Mouse (Mus musculus) liver, embryonic 11.5 days (tissue): Measurements from ENCODE around the gene Gm37240. TPM values are rescaled to one million over a fixed set of nuclear protein-coding genes. Genes with fewer than 3 reads are reported as not detected.

ENCODE experiments used
- ATAC-seq: fragments of 200-750 bp; cut with Nextera tagmentation; replicated peaks from 2 replicates; pipeline ENCODE4 v1.8.0; 2017; ENCODE audit warnings: moderate number of reproducible peaks, mild to moderate bottlenecking, moderate TSS enrichment, moderate library complexity; ENCODE audit not compliant: low FRiP score
- DNase-seq: peaks from one replicate; pipeline ENCODE4 v3.0.0-alpha.2; 2017; ENCODE audit warnings: low spot score
- H3K27ac ChIP-seq: fragments of 300-500 bp; sonication (generic); 2 replicates; pipeline ENCODE4 v1.5.1; 2014; ENCODE audit warnings: mild to moderate bottlenecking, low read depth, low read length, control low read depth
- H3K27me3 ChIP-seq: fragments of 300-500 bp; sonication (generic); replicated peaks from 2 replicates; pipeline ENCODE4 v1.6.1; 2014; ENCODE audit warnings: low read length, mixed read lengths; ENCODE audit not compliant: control insufficient read depth, insufficient read depth
- H3K36me3 ChIP-seq: fragments of 300-500 bp; sonication (generic); 2 replicates; pipeline ENCODE4 v1.6.1; 2014; ENCODE audit warnings: mild to moderate bottlenecking, low read length, moderate library complexity, mixed read lengths; ENCODE audit not compliant: control insufficient read depth, insufficient read depth
- H3K4me1 ChIP-seq: fragments of 300-500 bp; sonication (generic); replicated peaks from 2 replicates; pipeline ENCODE4 v1.6.1; 2014; ENCODE audit warnings: low read length, mixed read lengths; ENCODE audit not compliant: control insufficient read depth, insufficient read depth
- H3K4me2 ChIP-seq: fragments of 300-500 bp; sonication (generic); 2 replicates; pipeline ENCODE4 v1.6.1; 2014; ENCODE audit warnings: mild to moderate bottlenecking, control low read depth, moderate library complexity
- H3K4me3 ChIP-seq: fragments of 300-500 bp; sonication (generic); 2 replicates; pipeline ENCODE4 v1.5.1; 2014; ENCODE audit warnings: low read depth, low read length, control low read depth
- H3K9ac ChIP-seq: fragments of 300-500 bp; sonication (generic); 2 replicates; pipeline ENCODE4 v1.6.1; 2014; ENCODE audit warnings: low read depth, low read length, control low read depth
- H3K9me3 ChIP-seq: fragments of 300-500 bp; sonication (generic); 2 replicates; pipeline ENCODE4 v1.6.1; 2016; ENCODE audit warnings: low read length, inconsistent platforms, mixed read lengths; ENCODE audit not compliant: control insufficient read depth
- WGBS: fragments of 180-500 bp; shearing (Covaris S2); extraction: QIAGEN DNeasy Blood & Tissue Kit; methylation state at CpG from one replicate; pipeline ENCODE4 v1.1.7; 2014; 5-methylcytosine and 5-hydroxymethylcytosine counted together
- polyA plus RNA-seq: library from polyadenylated mRNA; unstranded; fragments of >200 nt; fragmentation: Nextera tagmentation; extraction: Ambion mirVana; gene quantifications from 2 replicates; pipeline ENCODE4 v1.2.1, GENCODE M21; 2014

The Gm37240 gene
- polyA plus RNA-seq, 1 experiment from 2014 or later, result 1.6 TPM

DNA sequence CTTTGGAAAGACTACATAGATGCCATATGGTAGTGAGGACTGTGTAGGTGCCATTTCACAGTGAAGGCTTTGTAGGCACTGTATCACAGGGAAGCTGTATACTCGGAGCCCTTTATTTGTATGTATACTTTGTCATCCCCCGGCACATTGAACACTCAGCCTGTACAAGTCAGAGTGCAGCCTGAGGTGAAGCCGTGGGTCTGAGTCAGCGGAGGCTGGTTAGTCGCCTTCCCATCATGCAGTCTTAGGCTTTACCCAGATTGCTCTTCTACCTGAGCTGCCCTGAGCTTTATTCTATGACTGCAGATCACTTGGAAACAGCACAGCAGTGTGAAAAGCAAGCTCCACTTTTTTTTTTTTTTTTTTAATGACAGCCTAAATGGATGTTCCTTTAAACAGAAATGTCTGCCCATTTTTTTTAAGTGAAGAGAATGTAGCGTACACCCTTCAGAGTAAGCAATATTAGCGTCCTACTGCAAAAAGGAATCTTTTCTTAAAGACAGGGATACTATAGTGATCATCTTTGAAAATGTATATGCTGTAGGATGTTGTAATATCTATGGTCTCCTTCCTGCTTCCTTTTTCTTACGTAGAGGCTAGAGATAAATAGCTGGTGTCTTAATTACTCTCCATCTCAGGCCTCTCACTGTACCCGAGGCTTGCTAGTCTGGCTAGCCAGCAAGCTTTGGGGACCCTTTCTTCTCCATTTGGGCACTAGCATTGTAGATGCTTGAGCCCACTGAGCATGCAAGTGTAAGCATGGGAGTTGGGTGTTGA is 969.2 kb downstream of the Gm37240 start:
- Histone ChIP-seq H3K27me3 (no peaks in the 10 kb centered on the region), H3K9ac (no peak overlapping the region), H3K4me2 (no peak overlapping the region), H3K36me3 (no peaks in the 10 kb centered on the region), H3K9me3 (no peaks in the 10 kb centered on the region), H3K4me1 (peaks cover 2% of the 10 kb centered on the region; the same call in 1 of the 2 replicates), H3K4me3 (no peak overlapping the region), H3K27ac (no peak overlapping the region)
- no peak for DNase-seq
- ATAC-seq, result no peak
- 71% methylated on average over 9 of the region's 9 CpGs for WGBS

DNA sequence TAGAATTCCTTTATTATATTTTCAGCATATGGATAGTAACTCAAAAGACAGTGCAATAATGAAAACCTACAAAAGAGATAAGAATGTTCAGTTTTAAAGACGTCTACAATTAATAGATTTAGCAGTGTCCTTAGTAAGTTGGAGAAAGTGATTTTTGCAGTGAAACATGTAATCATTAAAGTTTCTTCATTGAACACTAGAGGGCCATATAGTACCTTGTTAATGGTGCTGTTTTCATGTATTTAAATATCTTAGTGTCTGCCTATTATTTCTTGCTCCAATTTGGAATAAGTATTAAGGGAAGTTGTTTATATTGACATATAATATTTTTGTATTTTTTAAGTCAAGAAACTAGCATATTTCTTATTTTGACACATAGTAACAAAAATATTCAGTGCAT is 973.0 kb downstream of the Gm37240 start:
- ATAC-seq (no peak), DNase-seq (no peak)
- Histone ChIP-seq H3K4me3 (no peak overlapping the region), H3K36me3 (no peaks in the 10 kb centered on the region), H3K27ac (no peak overlapping the region), H3K27me3 (no peaks in the 10 kb centered on the region), H3K9ac (no peak overlapping the region), H3K9me3 (no peaks in the 10 kb centered on the region), H3K4me2 (no peak overlapping the region), H3K4me1 (no peaks in the 10 kb centered on the region)
- 51% methylated on average over 1 of the region's 1 CpGs for WGBS

DNA sequence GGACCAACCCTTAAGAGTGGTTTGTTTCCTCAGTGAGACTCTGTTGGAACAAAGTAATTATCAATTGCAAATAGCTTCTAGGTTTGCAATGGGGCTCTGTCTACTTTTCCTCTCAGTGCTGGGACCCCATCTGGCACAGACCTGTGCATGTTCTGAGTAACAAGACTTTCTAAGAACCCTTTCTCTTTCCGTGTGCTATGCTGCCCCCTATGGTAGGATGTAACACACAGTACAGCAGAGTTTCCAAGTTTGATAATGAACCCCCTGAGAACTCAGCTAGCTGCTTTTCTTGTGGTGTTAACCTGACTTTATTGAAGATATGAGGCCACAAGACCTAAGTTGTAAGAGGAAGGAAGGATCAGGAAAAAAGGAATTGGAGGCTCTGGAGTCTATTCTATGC is 980.8 kb downstream of the Gm37240 start:
- no peak overlapping the region for H3K4me3 ChIP-seq
- no peaks in the 10 kb centered on the region for H3K36me3 ChIP-seq
- WGBS, result 21% methylated on average over 1 of the region's 1 CpGs
- no peaks in the 10 kb centered on the region for H3K27me3 ChIP-seq
- no peaks in the 10 kb centered on the region for H3K4me1 ChIP-seq
- H3K9ac ChIP-seq, result no peak overlapping the region
- no peaks in the 10 kb centered on the region for H3K9me3 ChIP-seq
- H3K4me2 ChIP-seq, result no peak overlapping the region
- H3K27ac ChIP-seq, result no peak overlapping the region
- DNase-seq, result no peak
- ATAC-seq, result no peak

DNA sequence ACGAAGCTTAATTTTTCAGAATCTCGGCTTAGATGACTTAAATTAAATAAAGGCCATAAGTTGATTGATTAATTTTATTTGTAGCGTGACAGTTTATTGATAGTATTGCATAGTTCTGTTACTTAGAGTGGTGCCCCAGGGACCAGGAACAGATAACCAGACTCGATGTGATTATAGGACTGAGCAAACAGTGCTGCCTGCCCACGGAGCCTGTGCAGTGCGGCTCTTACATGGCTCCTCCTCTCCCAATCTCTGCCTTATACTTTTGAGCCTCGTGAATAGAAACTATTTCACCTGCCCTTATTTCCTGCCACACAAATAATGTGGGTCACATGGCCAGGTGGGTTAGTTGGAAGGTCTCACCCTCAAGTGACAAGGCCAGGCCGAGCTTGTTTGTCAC is 989.4 kb downstream of the Gm37240 start:
- Histone ChIP-seq H3K4me2 (no peak overlapping the region), H3K9ac (no peak overlapping the region), H3K27ac (no peak overlapping the region), H3K9me3 (no peaks in the 10 kb centered on the region), H3K4me3 (no peak overlapping the region), H3K4me1 (no peaks in the 10 kb centered on the region), H3K27me3 (no peaks in the 10 kb centered on the region), H3K36me3 (no peaks in the 10 kb centered on the region)
- 78% methylated on average over 8 of the region's 8 CpGs for WGBS
- DNase-seq (no peak), ATAC-seq (no peak)

DNA sequence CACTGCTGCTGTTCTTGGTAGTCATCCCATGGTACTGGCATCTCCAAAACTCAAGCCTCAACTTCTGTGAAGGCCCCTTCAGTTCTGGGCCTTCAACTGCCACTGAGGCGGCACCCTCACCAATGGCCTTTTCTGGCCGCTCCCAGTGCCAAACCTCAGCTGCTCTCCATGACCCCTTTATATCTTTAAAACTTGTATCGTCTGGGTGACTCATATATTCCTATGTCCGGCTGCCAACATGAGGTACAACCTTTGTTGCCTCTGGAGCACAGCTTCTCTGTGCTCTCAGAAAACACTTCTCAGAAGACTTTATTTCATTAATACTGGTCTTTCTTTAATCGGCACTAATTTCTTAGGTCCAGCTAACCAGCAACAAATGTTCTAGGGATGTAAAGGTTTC is 996.3 kb downstream of the Gm37240 start:
- 91% methylated on average over 5 of the region's 5 CpGs for WGBS

DNA sequence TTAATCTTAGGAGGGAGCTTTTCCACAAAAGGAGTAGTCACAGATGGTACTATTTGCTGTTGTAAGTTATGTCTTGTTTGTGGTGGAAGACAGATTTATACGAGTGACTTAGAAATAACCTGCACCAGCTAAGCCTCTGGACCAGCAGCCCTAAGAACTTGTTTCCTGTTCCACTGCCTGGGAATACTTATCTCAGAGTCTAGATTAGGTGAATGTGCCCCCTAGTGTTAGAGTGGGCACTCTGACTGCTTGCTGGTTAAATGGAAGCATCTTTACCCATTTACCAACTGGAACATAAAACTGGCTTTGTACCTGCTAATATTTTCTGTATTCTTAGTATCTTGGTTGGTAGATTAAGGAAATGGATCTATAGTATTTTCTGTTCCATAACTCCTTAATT is 997.7 kb downstream of the Gm37240 start:
- no peak for ATAC-seq
- H3K4me2 ChIP-seq, result no peak overlapping the region
- no peaks in the 10 kb centered on the region for H3K36me3 ChIP-seq
- H3K9me3 ChIP-seq, result no peaks in the 10 kb centered on the region
- peaks cover under 1% of the 10 kb centered on the region; the same call in 1 of the 2 replicates for H3K4me1 ChIP-seq
- H3K27me3 ChIP-seq, result no peaks in the 10 kb centered on the region
- no peak overlapping the region for H3K4me3 ChIP-seq
- no peak for DNase-seq
- WGBS, result 65% methylated on average over 1 of the region's 1 CpGs
- H3K27ac ChIP-seq, result no peak overlapping the region
- H3K9ac ChIP-seq, result no peak overlapping the region

More for the DNA sequence above, 996.3 kb downstream of the Gm37240 start:
- Histone ChIP-seq H3K9ac (no peak overlapping the region), H3K4me1 (no peaks in the 10 kb centered on the region), H3K36me3 (no peaks in the 10 kb centered on the region), H3K4me3 (no peak overlapping the region), H3K4me2 (no peak overlapping the region), H3K27me3 (no peaks in the 10 kb centered on the region), H3K9me3 (no peaks in the 10 kb centered on the region), H3K27ac (no peak overlapping the region)
- ATAC-seq, result no peak
- DNase-seq, result no peak

DNA sequence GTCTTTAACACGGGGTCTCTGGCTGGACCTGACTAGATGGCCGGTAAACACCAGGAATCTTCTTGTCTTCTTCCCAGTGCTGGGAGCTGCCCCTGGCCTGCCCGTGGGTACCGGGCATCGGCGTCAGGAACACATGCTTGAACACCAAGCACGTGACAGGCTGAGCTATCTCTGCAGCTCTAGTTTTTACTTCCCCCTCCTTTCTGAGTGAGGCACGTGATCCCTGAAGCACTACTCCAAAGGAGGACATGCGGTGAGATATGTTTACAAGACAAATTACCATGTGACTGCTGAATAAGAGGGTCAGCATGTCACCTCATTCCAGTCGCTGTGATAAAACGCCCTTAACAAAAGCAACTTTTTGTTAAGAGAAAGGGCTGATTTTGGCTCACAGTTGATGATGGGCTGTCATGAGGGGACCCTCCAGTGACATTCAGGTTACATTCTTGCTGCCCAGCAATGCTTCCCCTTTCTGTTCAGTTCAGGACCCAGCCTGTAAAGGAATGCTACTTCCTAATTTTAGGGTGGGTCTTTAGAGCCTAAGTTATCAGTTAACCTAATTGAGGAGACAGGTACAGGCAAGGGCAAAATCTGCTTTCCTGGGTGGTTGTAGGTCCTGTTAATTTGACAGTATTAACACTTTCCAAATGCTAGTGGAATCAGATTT is 1003.4 kb downstream of the Gm37240 start:
- Histone ChIP-seq H3K4me1 (peaks cover 11% of the 10 kb centered on the region), H3K9me3 (no peaks in the 10 kb centered on the region), H3K4me2 (no peak overlapping the region), H3K27ac (no peak overlapping the region), H3K27me3 (no peaks in the 10 kb centered on the region), H3K36me3 (no peaks in the 10 kb centered on the region), H3K9ac (no peak overlapping the region), H3K4me3 (no peak overlapping the region)
- DNase-seq (no peak), ATAC-seq (0 out of 2 replicates have a peak, but pooled peaks have one; percentile 41)
- WGBS, result 44% methylated on average over 11 of the region's 11 CpGs

DNA sequence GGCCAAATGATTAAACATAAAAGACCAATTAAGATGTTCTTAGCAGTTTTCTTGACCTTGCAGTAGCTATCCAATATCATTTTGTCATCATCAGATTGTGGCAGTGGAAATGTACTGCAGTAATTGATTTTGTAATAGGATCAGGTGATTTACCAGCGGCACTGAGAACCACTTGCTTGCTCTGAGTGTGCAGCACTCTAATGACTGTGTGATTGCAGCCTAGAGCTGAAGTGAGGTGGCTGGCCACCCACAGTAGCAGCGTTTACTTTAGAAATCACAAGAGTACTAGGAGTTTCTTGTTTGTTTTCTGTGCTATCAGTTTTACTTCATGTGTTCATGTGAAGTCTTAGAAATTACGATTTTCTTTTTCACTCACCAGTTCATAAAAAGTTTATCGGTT is 1011.1 kb downstream of the Gm37240 start:
- ATAC-seq, result no peak

DNA sequence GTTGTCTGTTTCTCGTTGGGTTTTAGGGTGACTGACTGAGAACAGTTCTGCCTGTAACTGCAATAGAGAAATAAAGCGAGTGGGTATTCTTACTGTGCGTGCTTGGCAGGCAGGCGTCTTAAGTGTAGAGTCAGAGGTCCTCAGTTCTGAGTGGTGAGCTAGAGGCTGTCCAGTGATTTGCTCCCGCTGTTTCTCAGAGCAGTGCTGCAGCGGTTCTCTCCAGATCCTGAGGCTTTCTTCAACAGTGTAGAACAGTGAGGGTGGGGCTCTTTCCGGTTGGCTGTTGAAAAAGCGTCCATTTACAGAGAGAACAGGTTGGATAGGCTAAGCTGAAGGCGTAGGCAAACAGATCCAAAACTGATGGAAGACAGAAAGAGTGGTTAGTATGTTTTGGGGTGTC is 1012.0 kb downstream of the Gm37240 start:
- Histone ChIP-seq H3K9me3 (no peaks in the 10 kb centered on the region), H3K36me3 (no peaks in the 10 kb centered on the region), H3K4me1 (no peaks in the 10 kb centered on the region), H3K27ac (no peak overlapping the region), H3K4me3 (no peak overlapping the region), H3K27me3 (no peaks in the 10 kb centered on the region), H3K9ac (no peak overlapping the region), H3K4me2 (no peak overlapping the region)
- ATAC-seq (no peak), DNase-seq (no peak)
- 82% methylated on average over 9 of the region's 9 CpGs for WGBS

More for the DNA sequence above, 1011.1 kb downstream of the Gm37240 start:
- Histone ChIP-seq H3K27ac (no peak overlapping the region), H3K4me1 (no peaks in the 10 kb centered on the region), H3K9ac (no peak overlapping the region), H3K4me3 (no peak overlapping the region), H3K27me3 (no peaks in the 10 kb centered on the region), H3K36me3 (no peaks in the 10 kb centered on the region), H3K4me2 (no peak overlapping the region), H3K9me3 (no peaks in the 10 kb centered on the region)
- DNase-seq, result no peak
- 84% methylated on average over 4 of the region's 4 CpGs for WGBS
